Mouse (Mus musculus): ENCODE data around the gene Lrig1. TPM values are rescaled to one million over a fixed set of nuclear protein-coding genes. Genes with fewer than 3 reads are reported as not detected.
A peak's percentile ranks its signal among the peaks of the same experiment; 100 is the strongest.
"Not testable (repeated sequence)": the region's sequence is repeated elsewhere in the genome, so short reads cannot be mapped to it uniquely, and the experiment has no call there.

Gene Lrig1
- total RNA-seq, 2 experiments from 2014 or later = 36.9 to 43.2 TPM

DNA sequence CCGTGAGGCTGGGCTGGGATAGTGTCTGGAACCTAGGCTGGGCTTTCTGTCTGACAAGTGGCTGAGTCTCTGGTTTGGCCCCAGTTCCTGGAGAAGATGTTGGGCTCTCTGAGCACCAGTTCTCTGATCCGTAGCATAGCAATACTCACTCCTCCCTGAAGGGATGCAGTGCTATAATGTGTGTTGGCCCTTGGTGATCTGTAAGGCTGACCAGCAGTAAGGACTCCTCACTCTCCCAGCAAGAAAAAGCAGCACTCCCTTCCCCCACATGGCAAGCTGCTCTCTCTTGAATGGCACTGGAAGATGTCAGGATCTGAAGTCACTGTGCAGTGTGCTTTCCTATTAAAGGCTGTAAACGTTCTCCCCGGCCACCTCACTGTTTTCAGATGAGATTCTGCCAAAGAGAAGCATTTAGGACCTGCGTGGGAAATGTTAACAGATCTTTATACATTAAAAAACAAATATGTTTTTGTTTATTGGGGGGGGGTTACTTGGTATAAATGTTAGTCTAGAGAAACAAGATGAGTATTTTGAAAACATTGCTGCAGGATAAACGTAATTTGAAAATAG is 105.8 kb downstream of the Lrig1 start:
- intact Hi-C loops (cut with DNase I) = no loop called here
- no peak for DNase-seq

DNA sequence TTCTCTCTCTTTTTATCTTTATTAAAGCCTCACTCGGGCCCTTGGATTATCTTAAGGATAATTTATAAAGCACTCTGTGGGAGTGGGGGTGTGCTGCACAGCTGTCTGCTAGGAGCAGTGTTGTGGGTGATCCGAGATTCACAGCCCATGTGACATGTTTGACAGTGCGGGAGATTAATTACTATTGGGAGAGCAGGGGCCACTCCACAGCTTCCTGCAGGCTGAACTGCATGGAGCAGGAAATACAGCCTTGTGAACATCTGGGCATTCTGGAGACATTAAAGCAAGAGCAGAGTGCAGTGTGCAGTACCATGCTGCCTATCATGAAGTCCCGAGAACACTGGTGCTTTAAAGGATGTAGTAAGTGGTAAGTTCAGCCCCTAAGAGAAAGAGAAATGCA is 107.2 kb downstream of the Lrig1 start:
- intact Hi-C loops (cut with DNase I) = no loop called here
- DNase-seq = no peak

- intact Hi-C loops (cut with DNase I) = no loop called here
- DNase-seq = peak; percentile 41 to 56
Measured at GRCm38 (mm10) chr6:94592243-94592642, 107.7 kb downstream of the Lrig1 start.

- intact Hi-C loops (cut with DNase I) = no loop called here
Measured at GRCm38 (mm10) chr6:94588365-94588764, 111.6 kb downstream of the Lrig1 start.

DNA sequence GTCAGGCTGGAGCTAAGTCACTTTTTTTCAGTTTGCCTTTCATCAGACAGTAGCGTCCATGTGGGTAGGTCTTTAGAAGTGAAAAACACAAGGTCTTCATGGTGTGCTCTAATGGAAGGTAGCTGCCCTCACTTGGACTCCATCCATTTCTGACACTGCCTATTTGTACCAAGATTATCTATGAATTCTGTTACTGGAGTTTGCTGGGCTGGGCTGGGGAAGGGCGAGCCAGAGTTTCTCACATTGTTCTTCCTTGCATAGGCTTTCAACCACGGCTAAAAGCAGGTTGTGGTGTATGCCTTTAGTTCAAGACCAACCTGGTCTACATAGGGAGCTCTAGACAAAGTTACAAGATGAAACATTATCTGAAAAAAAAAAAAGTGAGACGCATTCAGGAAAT is 115.0 kb downstream of the Lrig1 start:
- DNase-seq = no peak
- intact Hi-C loops (cut with DNase I) = no loop called here

More at GRCm38 (mm10) chr6:94588365-94588764, 111.6 kb downstream of the Lrig1 start:
- no peak for DNase-seq

GRCm38 (mm10) chr6:94584147-94584695 is 115.7 kb downstream of the Lrig1 start:
- intact Hi-C loops (cut with DNase I) = no loop called here
- DNase-seq = no peak

- DNase-seq = no peak
- intact Hi-C loops (cut with DNase I) = no loop called here
Measured at GRCm38 (mm10) chr6:94582055-94582454, 117.9 kb downstream of the Lrig1 start.

- intact Hi-C loops (cut with DNase I) = no loop called here
- DNase-seq = no peak
Measured at GRCm38 (mm10) chr6:94577991-94578390, 122.0 kb downstream of the Lrig1 start.

GRCm38 (mm10) chr6:94575526-94576166 is 124.3 kb downstream of the Lrig1 start:
- intact Hi-C loops (cut with DNase I) = no loop called here
- DNase-seq = no peak

DNA sequence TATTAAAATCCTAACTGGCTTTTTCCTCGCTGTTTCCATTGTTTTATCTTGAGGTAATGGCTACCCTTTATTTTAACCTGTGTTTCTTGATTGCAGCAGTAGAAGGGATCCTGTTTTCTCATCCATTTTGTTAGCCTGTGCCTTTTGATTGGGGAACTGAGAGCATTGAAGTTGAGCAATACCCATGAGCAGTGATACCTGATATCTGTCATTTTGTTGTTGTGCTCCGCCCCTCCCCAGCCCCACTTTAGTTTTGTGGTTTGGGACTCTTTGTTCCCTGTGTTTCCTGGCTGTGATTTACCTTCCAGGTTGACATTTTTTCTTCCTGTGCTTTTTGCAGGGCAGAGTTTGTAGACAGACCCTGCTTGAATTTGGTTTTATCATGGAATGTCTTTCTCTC is 131.9 kb downstream of the Lrig1 start:
- intact Hi-C loops (cut with DNase I) = loop anchor here (2.0 kb wide), 1 partner anchor 17 kb away; no protein-coding TSS in a partner anchor
- no peak for DNase-seq

DNA sequence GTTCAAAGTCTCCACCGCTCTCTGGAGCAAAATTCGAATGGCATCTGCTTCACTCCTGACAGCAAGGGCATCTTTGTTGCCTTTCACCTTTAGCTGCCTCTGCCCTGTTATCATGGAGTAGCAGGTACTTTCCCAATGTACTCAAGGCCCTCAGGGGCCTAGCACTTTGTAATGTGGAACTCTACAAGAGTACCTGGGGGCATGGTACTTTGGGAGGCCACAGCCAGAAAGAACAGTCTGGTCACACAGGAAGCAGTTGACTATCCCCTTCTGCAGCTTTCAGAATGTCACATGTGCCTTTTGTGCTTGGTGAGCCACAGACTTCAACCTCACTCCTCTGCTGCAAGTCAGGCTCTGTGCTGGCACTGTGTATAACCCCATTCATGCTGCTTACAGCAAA is 134.2 kb downstream of the Lrig1 start:
- DNase-seq = no peak
- intact Hi-C loops (cut with DNase I) = no loop called here

DNA sequence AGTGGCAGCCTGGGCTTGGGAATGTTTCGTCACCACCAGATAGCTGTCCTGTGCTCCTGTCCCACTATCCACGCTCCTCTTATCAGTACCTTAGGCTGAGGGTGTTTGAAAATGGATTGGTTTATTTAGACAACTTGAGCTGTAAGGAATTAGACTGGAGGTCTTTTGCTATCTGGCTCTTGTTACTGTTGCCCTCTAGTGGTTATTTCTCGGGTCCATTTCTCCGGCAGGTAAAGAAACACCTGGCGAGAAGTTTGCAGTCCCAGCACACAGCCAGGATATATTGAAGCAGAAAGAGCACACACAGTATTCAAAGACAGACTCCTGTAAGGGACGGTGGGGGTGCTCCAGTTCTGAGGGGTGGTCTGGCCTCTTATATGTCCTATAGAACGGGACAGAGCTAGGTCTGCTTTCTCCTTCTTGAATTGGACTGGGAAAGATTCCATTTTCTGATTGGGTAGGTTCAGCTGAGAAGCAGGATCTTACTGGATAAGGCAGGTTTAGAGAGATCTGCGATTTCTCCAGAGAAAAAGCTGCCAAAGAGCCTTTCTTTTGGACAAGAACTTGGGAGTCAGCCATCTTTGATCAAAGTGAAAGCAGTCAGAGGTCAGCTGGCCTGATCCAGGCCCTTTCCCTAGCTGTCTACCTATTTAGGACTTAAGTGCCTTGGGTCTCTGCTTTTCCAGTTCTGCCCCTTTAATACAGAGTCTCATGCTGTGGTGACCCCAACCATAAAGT is 136.6 kb downstream of the Lrig1 start:
- DNase-seq = no peak

GRCm38 (mm10) chr6:94561346-94561745 is 138.6 kb downstream of the Lrig1 start:
- intact Hi-C loops (cut with DNase I) = no loop called here
- no peak for DNase-seq

More for the DNA sequence above, 136.6 kb downstream of the Lrig1 start:
- intact Hi-C loops (cut with DNase I) = no loop called here

DNA sequence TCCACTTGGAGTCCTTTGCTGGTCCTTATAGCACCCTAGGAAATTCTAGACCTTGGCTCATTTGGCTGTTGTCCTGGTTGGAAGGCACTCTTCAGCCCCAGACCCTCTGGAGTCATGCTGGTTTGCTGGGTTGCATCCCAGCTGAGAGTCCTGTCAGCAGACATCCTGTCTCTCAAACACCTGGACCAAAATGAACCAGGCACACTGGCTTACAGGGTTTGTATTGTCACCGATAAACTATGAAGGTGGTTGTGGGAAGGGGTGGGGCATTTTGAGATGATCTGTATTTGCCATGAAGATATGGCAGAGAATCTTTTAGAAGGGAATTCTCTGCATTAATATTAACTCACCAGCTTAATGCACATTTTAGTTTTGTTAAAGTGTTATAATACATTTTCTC is 139.1 kb downstream of the Lrig1 start:
- no peak for DNase-seq
- intact Hi-C loops (cut with DNase I) = no loop called here

DNA sequence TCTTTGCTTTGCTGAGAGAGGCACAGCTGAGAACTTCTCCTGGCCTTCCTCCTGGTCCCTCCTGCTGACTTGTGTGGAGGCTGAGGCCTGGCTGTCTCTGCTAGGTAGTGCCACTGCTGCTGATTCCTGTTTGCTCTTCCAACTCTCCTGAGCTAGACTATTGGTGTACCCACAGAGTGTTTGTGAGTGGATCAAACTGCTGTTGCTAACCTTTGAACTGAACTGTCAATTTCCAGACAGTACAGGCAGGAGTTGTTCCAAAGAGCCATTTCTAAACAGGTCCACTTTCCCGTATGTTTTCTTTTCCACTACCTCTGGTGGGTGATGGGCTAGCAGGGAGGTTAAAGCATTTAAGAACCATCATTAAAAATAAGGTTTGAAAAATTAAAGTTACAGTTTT is 141.4 kb downstream of the Lrig1 start:
- DNase-seq; intact Hi-C loops (cut with DNase I): not testable (repeated sequence)

Small RNA genes within 50 kb of the gene (microRNA-seq; reads per million reads assigned to microRNA genes)
- gene Mir7041 (ENCODE audit: borderline number of aligned reads in 2 of 2) = 0 to 0.67 reads per million in 2 experiments

Other genes starting within 250 kb of the Lrig1 start
- 10 to 100 TPM; 17.8 to 18.9 TPM for gene Slc25a26, start 199.8 kb downstream of the Lrig1 start, total RNA-seq (2021)